Mouse (Mus musculus) spleen, postnatal 36 days (tissue): ENCODE data around the gene Fbxl15.

Source experiments
- DNase-seq, 2 experiments: peaks; one replicate each; pipeline ENCODE4 v3.0.0; 2022; ENCODE audit warnings: low spot score in 2 of 2, mixed read lengths in 1 of 2

Gene Fbxl15

DNA sequence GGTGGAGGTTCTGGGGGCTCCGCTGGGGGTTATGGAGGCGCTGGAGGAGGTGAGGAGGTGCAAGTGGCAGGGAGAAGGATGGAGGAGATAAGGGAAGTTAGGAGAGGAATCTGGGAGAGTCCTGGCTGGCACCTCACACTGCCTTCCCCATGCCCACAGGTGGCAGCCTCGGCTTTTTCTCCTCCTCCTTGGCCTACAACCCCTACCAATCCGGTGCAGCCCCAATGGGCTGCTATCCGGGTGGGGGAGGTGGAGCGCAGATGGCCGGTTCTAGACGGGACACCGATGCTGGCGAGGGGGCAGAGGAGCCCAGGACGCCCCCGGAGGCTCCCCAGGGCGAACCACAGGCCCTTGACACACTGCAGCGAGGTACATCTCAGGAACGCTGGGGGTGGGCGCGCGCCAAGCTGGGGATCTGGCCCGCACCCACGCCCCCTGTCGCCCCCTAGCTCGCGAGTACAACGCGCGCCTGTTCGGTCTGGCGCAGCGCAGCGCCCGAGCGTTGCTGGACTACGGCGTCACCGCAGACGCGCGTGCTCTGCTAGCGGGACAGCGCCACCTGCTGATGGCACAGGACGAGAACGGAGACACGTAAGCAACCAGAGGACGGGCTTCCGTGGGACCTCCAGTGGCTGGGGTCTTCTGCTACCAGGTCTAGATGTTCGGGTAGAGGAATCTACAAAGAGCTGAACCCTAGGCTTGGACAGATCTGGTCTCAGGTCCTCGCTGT, 19.1 kb upstream of the Fbxl15 start:
- DNase-seq, result peak; percentile 77 to 78

DNA sequence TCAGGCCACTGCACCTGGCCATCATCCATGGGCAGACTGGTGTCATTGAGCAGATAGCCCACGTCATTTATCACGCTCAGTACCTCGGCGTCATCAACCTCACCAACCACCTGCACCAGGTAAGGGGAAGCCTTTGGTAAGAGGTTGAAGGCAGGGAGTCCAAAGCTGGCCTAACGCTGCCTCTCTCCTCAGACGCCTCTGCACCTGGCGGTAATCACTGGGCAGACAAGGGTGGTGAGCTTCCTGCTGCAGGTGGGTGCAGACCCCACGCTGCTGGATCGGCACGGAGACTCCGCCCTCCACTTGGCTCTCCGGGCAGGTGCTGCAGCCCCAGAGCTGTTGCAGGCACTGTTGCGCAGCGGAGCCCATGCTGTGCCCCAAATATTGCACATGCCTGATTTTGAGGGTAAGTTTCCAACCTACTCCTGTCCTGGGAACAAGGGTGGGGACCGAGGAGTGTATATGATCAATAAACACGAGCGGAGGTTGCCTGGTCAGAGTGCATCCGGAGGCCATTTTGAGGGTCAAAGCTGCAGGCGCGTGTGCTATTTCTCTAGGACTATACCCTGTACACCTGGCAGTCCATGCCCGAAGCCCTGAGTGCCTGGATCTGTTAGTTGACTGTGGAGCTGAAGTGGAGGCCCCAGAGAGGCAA, 18.2 kb upstream of the Fbxl15 start:
- no peak for DNase-seq

DNA sequence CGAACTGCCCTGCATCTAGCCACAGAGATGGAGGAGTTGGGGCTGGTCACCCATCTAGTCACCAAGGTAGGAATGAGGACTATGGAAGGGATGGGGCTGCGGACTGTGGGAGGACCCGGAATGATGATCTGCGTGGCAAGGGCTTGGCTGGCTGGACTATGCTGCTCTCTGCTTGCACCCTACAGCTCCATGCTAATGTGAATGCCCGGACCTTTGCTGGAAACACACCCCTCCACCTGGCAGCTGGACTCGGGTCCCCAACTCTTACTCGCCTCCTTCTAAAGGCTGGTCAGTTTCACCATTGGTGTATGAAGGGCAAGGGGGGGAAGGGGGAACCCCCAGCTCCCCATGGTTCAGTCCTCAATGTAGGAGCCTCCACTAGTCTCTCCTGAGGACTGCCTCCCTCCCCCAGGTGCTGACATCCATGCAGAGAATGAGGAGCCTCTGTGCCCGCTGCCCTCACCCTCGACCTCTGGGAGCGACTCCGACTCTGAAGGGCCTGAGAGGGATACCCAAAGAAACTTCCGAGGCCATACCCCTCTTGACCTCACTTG, 17.6 kb upstream of the Fbxl15 start:
- no peak for DNase-seq

DNA sequence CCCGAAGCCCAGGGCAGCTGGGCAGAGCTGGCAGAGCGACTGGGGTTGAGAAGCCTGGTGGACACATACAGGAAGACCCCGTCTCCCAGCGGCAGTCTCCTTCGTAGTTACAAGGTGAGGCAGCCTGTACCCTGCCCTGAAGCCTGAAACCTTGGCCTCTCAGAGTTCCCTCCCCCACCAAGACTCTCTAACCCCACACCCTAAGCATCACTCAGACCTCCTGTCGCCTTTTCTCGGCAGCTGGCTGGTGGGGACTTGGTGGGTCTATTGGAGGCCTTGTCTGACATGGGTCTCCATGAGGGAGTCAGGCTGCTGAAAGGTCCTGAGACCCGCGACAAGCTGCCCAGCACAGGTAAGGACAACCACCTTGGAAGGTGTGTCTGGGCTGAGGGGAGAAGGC, 16.6 kb upstream of the Fbxl15 start:
- DNase-seq, result no peak

DNA sequence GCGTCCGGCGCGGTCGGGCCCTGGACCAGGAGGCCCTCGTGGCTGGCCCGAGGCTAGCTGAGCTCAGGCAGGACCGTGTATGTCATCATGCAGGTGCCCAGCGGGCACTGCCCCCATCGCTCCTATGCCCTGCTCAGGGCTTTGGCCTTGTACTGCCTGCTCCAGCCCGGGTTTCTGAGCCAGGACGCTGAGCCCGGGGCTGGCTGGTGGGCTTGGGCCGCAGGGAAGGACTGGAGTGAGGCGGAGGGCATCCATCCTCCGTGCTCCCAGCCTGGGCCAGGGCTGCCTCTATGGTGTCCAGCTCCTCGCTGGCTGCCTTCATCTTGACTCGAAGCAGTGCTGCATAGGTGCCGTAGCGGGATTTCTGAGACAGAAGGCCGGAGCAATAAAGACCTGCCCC, 15.4 kb upstream of the Fbxl15 start:
- no peak for DNase-seq

DNA sequence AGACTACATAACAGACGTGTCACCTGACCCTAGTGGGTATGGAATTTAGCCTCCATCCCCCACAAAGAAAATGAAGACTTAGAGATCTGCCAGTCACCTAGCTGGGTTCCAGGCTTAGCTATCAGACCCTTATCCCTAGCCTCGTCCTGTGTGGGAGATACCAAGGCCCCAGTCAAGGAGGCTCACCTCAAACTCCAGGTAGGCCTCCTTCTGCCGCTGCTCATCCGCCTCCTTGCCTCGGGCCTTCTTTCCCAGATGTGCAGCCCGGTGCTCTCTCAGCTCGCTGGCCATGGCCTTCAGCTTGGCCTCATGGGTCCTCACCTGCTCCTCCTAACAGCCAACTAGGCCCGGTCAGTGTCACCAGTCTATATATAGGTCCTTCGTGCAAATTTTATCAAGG, 14.9 kb upstream of the Fbxl15 start:
- no peak for DNase-seq

DNA sequence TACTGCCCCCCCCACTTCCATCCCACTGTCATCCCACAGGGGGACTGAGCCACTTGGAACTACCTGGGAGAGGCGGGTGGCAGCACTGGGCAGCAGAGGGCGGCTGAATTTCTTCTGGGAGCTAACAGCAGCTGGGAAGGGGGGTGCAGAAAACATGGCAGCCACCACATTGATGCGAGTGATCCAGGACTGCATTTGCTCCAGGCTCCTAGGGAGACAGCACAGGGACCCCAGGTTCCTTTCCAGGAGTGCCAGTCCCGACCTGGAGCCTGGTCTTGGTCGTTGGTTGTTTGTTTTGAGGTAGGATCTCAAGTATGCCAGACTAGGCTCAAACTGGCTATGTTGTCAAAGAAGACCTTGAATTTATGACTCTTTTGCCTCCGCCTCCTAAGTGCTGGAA, 14.4 kb upstream of the Fbxl15 start:
- peak in 1 of 2 experiments; percentile 4 for DNase-seq

DNA sequence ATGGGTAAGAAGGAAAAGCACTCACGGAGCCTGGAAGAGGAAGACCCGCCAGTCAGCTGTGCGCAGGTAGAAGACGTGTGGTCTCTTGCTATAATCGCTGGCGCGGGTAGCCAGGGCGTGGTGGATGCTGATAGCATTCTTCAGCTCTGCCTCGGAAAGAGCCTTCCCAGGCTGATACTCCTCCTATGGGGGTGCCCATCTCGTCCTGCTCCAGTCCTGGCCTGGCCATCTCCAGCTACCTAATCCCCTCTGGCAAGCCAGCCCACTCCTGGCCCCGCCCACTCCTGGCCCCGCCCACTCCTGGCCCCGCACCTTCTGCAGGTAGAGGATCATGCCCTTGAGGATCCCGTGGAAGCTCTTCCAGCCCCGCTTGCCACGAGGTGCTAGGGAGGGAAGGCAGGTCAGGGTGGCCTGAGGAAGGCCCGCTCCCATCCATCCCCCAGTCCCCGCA, 13.8 kb upstream of the Fbxl15 start:
- peak in 1 of 2 experiments; percentile 48 for DNase-seq

DNA sequence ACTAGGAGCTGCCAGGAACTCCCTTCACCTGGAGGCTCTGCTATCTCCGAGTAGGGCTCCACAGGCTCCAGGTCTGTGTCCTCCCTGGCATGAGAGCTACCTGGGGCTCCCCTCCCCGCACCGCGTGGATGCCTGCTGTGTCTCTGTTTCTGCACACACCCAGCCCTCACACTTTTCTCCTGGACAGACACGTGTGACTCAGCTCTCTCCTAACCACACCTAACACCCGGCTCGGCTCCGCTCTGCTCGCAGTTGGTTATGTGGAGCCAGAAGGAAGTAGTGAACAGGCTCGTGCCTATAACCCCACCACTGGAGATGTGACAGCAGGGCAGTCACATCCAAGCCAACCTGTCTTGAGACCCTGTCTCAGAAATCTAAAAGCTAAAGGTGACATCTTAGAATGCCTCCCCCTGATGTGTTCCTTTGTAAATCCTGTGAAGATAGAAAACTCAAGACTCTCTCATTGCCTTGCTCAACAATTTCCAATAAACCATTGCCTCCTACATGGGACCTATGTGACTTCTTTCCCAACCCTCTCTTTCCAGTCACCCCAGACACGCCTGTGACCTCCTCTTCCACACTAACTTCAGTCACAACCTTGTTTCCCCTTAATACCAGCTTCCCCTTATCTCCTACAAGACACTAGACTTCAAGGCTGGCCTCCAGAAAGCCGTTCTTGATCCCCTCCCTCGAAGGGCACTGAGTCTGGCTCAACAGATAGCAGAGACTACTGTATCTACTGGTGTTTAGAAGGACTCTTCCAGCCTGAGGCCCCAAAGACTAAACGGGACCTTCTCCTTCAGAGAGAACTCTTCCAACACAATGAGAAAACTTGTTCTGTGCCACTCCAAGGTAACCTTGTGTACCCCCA, 12.9 kb upstream of the Fbxl15 start:
- peak in 1 of 2 experiments; percentile 66 for DNase-seq

DNA sequence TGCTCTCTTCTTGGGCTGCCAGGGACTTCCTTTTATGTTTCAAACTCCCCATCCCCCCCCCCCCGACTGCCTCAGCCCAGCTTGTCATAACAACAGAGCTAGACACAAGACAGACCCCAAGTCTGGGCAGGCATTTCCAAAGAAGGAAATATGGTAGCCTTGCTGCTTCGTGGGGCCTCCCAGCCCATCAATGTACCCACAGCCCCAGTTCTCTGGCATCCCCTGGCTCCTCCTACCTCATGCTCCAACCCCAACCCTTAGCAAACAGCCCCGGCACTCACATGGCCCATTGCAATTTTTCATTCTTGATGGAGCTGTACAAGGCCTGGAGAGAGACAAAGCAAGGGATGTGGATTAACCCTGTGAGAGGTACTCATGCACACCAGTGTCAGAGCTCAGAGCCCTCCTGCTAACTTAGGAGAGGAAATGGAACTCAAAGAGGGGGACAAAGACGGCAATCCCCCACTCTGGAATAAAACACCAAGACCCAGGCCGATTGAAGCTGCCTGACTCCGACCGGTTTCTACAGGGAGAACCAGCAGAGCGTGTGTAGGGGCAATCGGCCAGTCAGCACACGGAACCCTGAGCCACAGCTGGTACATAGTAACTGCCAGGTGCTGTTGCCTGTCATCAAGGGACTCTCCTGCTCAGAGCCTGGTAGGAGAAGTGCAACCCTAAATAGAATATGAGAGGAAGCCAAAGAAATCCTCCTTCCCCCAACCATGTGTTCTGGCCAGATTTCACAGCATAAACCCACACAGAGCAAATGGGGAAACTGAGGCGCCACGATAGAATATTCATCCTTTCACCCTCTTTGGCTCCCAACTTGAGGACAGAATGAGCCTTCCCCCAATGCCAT, 12.0 kb upstream of the Fbxl15 start:
- DNase-seq, result peak in 1 of 2 experiments; percentile 2

DNA sequence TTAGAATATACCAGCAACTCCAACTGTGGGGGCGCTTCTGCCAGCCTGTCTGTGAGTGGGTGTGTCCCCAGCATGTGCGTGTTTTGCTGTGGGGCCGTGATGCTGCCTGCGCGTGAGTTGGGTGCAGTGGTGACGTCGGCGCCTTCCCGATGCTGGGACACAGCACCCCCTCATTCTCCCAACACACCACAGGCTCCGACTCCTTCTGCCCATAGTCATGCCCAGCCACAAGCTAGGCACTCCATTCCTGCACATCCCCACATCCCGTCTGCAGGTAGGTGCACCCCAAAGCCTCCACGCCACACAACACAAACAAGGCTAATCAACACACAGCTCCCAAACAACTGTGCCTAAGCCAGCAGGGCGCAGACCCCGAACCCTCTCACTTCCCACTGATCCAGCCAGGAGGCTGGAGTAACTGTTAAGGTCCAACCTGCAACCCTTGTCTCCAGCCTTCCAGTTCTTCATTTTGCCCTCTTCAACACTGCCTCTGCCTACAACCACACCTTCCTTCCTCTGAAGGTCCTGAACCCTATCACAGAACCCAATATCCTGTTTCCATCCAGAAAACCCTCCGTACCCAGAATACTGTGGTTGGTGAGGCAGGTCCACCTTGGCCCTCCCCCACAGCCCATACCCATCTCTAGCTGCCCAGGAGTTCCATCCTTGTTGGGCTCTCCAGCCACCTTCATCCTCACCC, 11.0 kb upstream of the Fbxl15 start:
- DNase-seq, result peak; percentile 1

DNA sequence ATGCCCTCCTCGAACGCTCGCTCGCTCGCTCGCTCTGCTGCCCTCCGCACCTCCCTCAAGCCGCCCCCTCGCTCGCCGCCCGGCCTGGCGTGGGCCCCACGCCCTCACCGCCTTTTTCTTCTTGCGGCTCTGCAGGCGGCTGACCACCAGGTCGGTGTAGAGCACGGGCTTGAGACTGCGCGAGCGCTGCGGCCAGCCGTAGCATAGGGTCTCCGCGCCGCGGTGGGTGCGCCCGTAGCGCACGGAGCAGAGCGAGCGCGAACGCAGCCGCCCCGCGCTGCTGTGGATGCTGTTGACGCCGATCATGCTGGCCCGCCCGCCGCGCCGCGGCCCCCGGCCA, 10.5 kb upstream of the Fbxl15 start:
- DNase-seq, result peak in 1 of 2 experiments; percentile 0

DNA sequence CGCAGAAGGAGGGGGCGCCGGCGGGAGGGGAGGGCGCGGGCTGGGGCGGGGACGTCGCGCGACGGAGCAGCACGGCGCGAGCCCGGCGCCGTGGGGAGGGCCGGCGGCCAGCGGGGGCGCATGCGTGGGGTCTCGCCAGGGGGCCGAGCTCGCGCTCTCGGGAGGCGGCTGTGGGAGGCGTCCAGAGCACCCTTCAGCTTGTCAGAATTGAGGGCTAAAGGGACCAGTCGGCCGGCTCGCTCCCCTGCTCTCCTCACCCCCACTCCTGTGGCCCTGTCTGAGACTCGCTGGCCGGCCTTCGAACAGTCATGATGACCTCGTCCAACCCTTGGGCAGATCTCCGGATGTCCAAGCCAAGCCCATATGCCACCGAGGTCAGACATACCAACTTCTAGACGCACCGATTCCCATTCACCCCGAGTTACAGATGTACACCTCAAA, 9.9 kb upstream of the Fbxl15 start:
- peak in 1 of 2 experiments; percentile 1 for DNase-seq

DNA sequence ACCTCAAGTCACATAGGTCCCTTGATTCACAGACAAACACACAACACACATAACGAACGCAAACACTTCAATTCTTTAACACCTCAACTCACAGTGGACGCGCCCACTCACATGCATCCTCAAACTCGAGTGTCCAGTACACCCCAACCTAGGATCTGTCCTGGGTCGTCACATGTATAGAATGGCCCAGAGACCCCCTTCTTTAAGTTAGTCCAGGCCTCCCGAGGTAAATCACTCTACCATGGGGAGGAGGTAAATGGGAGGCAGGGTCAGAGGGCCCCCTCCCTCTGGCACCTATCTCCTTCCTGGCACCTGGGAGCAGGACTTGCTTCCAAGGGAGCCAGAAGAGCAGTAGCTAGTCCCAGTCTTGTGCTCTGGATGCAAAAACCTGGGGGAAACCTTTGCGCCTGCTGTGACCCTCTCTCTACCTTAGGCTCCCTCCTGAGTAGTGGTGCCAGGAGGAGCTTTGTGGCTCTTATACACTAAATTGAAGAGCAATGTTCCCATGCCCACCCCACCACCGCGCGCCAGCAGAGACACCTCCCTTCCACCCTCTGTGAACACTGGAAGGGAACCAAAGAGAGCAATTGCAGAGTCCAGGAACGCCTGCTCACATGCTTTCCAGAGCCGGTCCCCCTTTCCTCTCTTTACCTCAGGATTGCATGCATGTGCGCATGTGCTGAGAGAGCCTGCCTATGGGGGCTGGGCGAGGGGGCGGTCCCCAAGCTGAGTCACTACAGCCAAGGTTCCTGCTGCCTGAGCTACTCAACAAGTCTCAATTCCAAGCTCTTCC, 9.2 kb upstream of the Fbxl15 start:
- peak in 1 of 2 experiments; percentile 15 for DNase-seq

DNA sequence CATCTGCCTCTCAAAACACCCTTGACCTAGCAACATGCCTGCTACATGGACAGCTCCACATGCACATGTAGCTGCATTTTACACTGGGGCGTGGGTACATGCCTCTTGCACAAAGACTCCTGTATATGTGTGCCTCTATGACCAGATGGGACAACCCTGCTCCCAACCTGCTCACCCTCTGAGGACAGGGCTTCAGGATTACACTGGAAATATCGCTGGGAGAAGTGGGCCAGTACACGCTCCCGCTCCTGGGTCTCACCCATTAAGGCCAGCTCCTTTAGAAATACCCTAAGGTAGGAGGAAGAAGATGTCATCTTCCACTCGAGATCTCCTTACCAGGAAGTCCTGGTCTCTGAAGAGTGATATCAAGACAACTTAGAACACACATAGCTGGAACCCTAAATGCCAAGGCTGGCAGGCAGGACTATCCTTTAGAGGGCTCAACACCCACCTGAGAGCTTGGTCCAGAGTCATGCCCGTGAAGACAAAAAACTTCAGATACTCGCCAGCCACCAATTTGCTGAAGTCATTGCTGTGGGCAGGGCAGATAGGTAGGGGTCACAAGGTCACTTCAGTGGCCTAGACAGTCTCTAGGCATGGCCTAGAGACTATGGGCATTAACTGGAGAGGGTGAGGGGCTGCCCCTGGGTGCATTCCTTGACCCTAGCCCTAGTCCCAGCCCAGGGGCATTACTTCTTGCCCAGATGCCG, 7.8 kb upstream of the Fbxl15 start:
- DNase-seq, result no peak

DNA sequence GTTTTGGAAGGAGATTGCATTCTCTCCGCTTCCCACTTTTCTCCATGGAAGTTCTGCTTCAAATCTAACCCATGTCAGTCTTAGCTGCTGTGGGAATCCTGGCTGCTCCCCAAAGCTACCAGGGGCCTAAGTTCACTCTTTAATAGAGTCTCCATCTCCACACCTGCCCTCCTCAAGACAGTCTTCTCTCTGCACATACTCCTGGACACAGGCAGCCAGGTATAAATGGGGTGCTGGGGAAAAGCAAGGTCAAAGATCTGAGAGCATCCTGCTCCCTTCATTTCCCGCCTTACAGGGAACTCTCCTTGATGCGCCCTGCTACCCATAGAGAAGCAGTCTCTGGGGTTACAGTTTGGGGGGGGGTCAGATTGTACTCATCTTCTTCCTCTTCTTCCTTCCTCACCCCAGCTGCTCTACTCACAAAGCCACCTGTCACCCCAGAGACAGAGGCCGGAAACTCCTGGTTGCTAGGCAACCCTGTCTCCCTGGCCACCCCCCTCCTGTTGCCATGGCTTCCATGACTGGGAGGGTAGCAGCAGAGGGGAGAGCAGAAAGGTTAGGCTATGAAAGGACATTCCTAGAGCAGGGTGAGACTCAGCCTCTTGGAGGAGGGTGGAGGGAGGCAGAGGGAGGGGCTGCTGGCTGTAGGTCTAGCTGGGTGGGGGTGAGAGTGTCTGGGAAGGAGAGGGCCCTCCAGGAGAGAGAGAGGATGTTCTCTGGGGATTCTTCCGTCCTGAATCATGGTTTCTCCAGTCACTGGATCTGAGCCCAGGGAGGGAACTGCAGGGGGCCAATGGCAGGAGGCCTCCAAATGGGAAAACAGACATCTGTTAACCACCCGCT, 6.7 kb upstream of the Fbxl15 start:
- peak; percentile 65 to 73 for DNase-seq

DNA sequence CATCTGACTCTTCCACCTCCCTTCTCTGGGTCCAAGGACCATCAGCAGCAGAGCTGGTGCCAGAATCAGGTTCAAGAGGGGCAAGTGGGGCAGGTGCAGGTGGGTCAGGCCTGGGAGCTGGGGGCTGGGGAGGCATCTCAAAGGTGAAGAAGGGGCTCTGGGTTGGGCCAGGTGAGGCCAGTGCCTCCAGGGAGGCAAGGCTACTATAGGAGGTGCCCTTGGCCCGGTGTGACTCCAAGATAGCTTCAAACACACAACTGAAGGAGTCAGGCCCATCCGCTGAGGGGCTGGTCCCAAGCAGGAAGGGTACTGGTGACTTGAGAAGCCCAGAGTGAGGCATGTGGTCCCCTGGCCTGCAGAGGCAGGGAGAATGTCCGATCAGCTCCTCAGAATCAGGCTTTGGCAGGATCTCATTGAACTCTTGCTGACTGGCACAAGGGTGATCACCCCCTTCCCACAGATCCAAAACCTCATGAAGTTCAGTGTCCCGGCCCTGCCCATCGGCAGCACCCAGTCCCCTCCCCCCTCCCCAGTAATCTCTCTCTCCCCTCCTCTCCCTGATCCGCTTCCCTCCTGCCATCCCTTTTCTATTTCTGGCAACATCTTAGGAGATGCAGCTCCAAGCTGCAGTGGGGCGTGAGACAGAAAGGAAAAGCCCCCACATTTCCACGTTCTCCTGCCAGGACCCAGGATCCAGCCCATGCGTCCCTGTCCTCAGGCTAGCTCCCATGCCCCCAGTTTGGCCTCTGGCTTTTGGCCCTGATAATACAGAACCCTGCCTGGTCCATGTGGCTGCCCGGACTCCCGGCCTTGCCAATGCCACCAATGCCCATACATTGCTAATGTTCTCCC, 5.6 kb upstream of the Fbxl15 start:
- DNase-seq, result no peak
